In the genomic region with DNA sequence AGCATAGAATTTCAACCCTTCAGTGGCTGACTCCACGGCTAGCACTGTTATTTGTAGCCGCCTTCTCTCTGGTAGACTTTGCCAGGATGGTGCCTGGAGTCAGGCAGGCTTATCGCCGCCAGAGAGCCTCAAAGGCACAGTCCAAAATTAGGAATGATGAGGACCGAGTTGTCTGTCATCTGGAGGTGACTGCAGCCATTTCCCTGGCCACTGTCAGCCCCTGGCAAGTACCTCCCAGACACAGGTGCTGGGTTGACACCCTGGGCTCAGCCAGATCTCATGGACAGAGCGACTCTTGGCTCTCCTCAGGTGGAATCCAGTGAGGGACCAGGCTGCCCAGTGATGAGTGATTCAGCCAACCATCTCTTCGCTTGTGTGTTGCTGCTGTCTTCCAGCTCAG, we compare ENCODE assay signal across 23 mouse cellular contexts.
DNase-seq lines count a peak whose midpoint lies in the region; ATAC-seq lines count a peak whose summit lies in the region.
"Had no signal": no experiment of that assay in that cellular context is flagged by ENCODE, and none has a peak within 500 bp of the region (broad histone marks: within the 10 kb centered on the region; RNA-seq: fewer than 3 reads in every experiment).

No protein-coding gene starts in this region.

- H3K27ac ChIP-seq in liver, embryonic 13.5 days = peak overlapping the region; percentile 35
- H3K27ac ChIP-seq in heart, embryonic 15.5 days = peak overlapping the region; percentile 46
- H3K27ac ChIP-seq: forebrain, embryonic 10.5 days; hindbrain, embryonic 14.5 days; left cerebral cortex, adult 2 months; limb, embryonic 10.5 days; midbrain, embryonic 12.5 days; neural tube, embryonic 12.5 days had no signal

- H3K4me3 ChIP-seq in liver, embryonic 13.5 days (replicated peaks) = no peak overlapping the region
- H3K4me3 ChIP-seq in heart, embryonic 15.5 days = no peak overlapping the region
- H3K4me3 ChIP-seq: forebrain, embryonic 10.5 days; left cerebral cortex, adult 2 months; limb, embryonic 10.5 days; midbrain, embryonic 12.5 days; neural tube, embryonic 12.5 days had no signal

- no peaks in the 10 kb centered on the region for H3K9me3 ChIP-seq in liver, embryonic 13.5 days (replicated peaks)
- H3K9me3 ChIP-seq in heart, embryonic 15.5 days (replicated peaks) = no peaks in the 10 kb centered on the region
- H3K9me3 ChIP-seq: forebrain, embryonic 10.5 days; limb, embryonic 10.5 days; midbrain, embryonic 12.5 days; neural tube, embryonic 12.5 days had no signal

- WGBS in liver, embryonic 13.5 days (ENCODE audit: insufficient replicate concordance) = 70% methylated on average over 7 of the region's 7 CpGs
- 43% methylated on average over 7 of the region's 7 CpGs for WGBS in heart, embryonic 15.5 days

- peaks cover 21% of the 10 kb centered on the region for H3K27me3 ChIP-seq in liver, embryonic 13.5 days
- H3K27me3 ChIP-seq in heart, embryonic 15.5 days = no peaks in the 10 kb centered on the region
- H3K27me3 ChIP-seq: midbrain, embryonic 12.5 days; neural tube, embryonic 12.5 days had no signal

- H3K4me1 ChIP-seq in liver, embryonic 13.5 days (replicated peaks) = peaks cover 59% of the 10 kb centered on the region
- H3K4me1 ChIP-seq in heart, embryonic 15.5 days (replicated peaks) = peaks cover 33% of the 10 kb centered on the region
- H3K4me1 ChIP-seq: midbrain, embryonic 12.5 days had no signal

- no peak for ATAC-seq in liver, embryonic 13.5 days (ENCODE audit: low read depth)
- ATAC-seq in heart, embryonic 15.5 days (replicated peaks; ENCODE audit: insufficient number of reproducible peaks, insufficient read depth, low FRiP score, low read depth) = no peak
- no peak for ATAC-seq in megakaryocyte-erythroid progenitor cell, adult 5-6 weeks (replicated peaks; ENCODE audit: low FRiP score, low TSS enrichment, poor library complexity, severe bottlenecking)
- ATAC-seq: inflammation-experienced regulatory T-cells, adult 6 months; liver, postnatal 0 days had no signal

- no peak overlapping the region for H3K4me2 ChIP-seq in liver, embryonic 13.5 days
- no peak overlapping the region for H3K4me2 ChIP-seq in heart, embryonic 15.5 days
- H3K4me2 ChIP-seq: hindbrain, embryonic 14.5 days; midbrain, embryonic 12.5 days; neural tube, embryonic 12.5 days had no signal

- H3K36me3 ChIP-seq in liver, embryonic 13.5 days = no peaks in the 10 kb centered on the region
- no peaks in the 10 kb centered on the region for H3K36me3 ChIP-seq in heart, embryonic 15.5 days
- H3K36me3 ChIP-seq: forebrain, embryonic 10.5 days; limb, embryonic 10.5 days; midbrain, embryonic 12.5 days; neural tube, embryonic 12.5 days had no signal

- no peak overlapping the region for H3K9ac ChIP-seq in liver, embryonic 13.5 days
- no peak overlapping the region for H3K9ac ChIP-seq in heart, embryonic 15.5 days
- H3K9ac ChIP-seq: hindbrain, embryonic 14.5 days; liver, postnatal 0 days; midbrain, embryonic 12.5 days; neural tube, embryonic 12.5 days had no signal

- DNase-seq in liver, embryonic 13.5 days = no peak
- no peak for DNase-seq in liver
- peak; percentile 71 for DNase-seq in gastrocnemius, postnatal 25 days
- DNase-seq in skeletal muscle tissue, adult 2 months (ENCODE audit: low read depth, low spot score) = peak; percentile 72
- no peak for DNase-seq in kidney, adult 11 months
- DNase-seq: adrenal gland, postnatal 10 days; cerebellum, adult 18-20 months; cerebellum, postnatal 14 days; kidney, adult 8-10 months; kidney, postnatal 10 days; liver, postnatal 0 days; lung, postnatal 10 days; right cerebral cortex, postnatal 14 days; thymus, postnatal 36 days had no signal

Comparison
In these comparisons a context has a peak if more than half of its experiments do, and no peak if none do; other contexts are left out.
1. DNase-seq: peak in gastrocnemius, postnatal 25 days (single experiment) and skeletal muscle tissue, adult 2 months (single experiment); none in liver, embryonic 13.5 days (single experiment), liver (single experiment) and kidney, adult 11 months (single experiment).